Mouse (Mus musculus) gastrocnemius, postnatal 10 days (tissue): ENCODE measurements at regions not wholly inside any gene's neighbourhood (a gene's known extent, or its start where the extent isn't known, plus 50 kb on each side); places are given as distances from the start of the nearest gene placed in this dataset.

ENCODE experiments used
- DNase-seq: peaks from one replicate; pipeline ENCODE4 v3.0.0; 2021; ENCODE audit warnings: mixed read lengths

DNA sequence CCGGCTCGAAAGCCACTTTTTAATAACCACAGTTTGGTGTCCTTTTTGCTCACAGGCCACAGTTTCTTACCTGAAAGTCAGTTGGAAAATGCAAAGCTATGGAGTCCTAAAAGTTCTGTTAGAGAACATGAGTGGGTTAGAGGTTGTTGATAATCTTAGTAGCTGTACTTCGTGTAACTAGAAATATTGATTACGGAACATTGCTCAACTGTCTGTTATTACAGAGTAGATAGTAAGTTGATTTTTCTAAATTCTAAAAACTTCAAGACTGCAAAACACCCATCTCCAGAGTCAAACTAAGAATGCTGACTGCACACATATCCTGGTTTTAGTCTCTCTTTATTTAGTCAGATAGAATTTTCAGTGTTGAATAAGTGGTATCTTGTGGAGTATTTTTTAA, 111.0 kb downstream of the Slc38a4 start:
- DNase-seq: no peak

DNA sequence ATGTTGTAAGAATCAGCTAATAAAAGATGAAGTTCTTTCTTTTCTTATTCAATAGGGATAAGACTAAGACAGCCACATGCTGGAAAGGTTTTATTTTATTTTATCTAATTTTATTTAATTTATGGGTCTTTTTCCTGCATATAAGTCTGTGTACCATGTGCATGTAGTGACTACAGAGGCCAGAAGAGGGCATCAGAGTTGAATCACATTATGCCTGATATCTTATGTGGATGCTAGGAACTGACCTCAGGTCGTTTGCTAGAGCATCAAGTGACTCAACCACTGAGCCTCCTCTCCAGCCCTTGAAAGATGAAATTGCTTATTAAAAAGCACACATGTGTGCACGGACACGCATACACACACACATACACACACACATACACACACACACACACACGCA, 113.1 kb downstream of the Slc38a4 start:
- DNase-seq: no peak

DNA sequence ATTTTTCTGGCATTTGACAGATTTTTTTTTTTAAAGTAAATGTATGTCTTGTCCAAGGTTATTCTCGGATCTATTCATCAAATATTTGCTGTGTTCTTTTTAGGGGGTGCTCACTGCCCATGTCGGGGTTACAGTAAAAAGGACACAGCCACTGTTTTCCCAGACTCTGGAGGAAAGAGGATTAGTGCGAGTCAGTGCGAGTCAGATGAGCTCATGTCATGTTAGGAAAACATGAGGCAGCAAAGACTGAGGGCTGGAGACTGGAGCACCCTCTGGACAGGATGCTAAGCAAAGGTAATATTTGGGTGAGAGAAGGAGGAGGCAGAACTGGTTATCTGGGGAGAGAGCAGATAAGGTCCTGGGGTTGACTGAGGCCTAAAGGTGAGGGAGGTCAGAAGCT, 117.3 kb downstream of the Slc38a4 start:
- DNase-seq: no peak

DNA sequence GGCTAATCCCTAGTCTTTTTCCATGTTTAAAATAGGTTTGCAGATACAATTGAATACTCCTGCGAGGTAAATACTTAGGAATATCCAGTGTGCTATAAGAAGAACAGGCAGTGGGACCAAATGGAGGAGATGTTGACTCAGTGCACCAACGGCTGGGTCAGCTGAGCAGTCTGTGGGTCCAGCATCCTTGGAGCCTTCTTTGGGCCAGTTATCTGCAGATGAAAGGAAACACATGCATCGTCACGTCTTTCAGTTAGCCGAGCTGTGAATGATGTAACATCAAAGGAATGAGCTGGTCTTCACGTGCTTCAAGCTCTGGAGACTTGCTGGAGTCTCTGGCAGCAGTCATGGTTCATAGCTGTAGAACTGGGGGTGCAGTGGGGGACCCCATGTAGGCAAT, 118.1 kb downstream of the Slc38a4 start:
- no peak for DNase-seq

DNA sequence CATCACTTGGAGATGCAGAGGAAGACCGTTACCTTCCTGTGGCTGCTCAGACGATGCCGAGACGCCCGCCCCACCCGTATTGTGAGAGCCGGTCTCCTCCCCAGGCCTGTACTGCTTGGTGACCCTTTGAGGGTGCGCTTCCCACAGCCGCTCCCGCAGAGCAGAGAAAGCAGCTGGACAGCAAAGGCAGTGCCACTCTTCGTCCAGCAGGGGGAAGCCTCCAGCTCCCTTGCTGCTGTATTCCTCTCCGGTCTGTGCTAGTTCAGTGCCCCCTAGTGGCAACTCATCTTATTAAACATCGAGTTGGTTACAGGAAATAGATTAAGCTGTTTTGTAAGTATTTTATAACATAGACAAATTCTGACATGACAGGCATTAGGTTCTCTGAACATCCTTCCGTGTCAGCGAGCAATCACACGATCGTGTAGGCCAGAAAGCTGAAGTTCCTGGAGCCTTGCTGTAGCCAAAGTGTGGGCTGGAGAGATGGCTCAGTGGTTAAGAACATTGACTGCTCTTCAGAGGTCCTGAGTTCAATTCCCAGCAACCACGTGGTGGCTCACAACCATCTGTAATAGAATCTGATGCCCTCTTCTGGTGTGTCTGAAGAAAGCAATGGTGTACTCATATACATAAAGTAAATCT, 118.9 kb downstream of the Slc38a4 start:
- DNase-seq: peak; percentile 84

DNA sequence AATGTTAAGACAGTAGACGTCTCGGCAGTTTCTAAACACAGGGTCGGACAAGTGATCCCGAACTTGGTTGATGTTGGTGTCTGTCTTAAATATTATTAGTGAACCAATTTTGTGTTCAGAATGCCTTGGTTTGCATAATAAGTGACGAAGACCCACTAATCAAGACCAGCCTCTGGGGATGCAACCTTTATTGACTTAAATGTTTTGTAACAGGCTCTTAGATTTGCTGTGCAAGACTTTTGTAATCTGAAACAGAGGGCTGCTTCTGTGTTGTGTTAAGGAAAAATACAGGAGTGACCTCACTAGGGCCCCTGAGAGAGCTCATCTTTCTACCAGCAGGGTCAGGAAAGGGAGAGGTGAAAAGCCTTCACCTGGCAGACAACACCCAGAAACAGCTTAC, 119.5 kb downstream of the Slc38a4 start:
- DNase-seq: no peak

DNA sequence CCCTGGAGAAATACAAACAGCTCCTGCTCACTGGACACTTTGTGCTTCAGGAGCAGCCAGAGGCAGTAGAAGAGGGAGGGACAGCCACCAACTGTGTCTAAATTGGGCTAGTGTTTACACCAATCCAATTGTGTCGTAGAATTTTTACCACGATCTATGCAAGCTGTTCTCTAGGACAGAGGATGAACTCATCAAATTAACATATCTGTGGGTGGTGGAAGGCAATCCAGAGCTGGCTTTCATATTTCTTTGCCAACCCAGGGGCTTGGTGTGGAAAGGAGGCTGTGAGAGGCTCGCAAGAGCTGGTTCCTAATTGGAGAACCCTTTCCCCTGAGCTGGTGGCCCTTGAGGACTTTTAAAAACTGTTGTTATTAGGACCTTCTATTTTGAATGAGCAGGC, 122.3 kb downstream of the Slc38a4 start:
- no peak for DNase-seq

DNA sequence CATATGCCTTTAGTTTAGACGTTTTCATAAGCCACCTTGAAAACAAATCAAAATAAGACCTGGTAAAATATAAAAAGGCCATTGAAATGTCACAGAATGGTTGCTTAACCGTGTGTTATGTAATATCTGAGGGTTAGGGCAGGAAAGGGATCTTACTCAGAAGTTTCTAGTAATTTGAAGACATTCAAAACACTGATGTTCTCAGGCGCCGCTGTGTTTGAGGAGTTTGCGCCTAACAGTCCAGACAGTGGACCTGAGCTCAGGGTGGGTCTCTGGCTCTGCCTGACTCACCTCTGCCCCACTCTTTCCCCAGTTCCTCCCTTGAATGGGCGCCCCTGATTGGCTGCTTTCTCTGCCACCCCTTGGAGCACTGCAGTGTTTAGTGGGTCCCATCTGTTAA, 125.2 kb downstream of the Slc38a4 start:
- no peak for DNase-seq

DNA sequence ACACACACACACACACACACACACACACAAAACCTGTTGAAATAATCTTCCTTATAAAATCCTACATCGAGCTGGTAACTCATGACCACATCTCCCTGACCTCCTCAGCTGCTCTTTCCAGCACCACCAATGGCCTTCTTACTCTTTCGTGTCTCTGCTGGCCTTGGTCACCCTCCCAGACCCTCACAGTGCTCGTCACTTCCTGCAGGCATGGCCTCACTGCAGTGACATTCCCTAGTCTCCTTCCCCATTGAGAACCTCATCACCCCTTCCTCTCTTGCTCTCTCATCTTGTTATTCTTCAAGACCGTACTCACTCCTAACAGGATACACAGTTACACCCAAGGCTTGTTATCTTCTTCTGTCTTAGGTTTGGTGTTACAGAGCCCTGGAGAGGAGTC, 126.0 kb downstream of the Slc38a4 start:
- DNase-seq: no peak

DNA sequence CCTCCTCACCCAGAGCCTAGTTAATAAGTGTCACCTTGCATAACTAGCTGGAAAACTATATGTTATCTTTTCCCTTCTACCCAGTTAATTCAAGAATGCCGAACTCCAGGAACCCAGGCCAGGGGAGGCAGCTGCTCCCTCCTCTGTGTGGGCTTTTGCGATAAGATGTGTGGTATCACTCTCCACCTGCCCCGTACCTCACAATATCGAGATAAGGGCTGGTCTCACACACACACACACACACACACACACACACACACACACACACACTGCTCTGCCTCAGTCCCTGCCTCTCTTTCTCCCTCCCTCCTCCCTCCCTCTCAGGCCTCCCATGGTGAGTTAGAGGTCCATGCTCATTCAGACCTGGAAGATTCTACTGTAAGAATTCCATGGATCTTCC, 127.1 kb downstream of the Slc38a4 start:
- DNase-seq: no peak

DNA sequence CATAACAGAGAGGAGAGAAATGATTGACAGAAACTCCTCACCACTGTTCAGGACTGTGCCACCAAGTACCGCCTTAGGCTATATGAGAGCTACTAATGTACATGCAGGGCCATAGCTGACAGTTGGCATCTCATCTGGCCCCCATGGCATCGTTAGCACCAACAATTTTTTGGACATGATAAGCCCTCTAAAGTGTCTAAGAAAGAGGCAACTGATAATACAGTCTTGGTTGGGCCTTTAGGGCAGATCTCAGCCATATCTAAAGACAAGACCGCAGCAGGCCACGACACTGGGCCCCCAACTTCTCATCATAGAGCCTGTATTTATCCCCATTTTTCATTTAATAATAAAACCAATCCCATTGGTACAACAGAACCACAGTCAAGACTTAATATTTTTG, 128.1 kb downstream of the Slc38a4 start:
- no peak for DNase-seq

DNA sequence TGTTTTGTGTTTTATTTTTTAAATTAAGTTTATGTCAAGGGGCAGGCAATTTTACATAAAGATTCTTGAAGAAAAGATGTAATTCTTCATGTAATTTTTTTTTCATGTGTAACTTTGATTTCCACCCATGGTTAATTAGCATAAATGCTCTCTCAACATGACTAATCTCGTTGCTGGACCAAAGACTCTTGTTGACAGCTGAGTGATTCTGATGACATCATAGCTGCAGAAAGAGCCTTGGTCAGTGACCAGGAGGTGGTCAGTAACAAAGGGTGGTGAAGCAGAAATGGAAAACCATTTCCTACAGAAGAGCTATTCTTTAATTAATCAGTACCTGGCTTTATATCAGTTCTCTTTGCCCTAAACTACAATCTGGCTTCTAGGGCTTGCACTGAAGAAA, 129.1 kb downstream of the Slc38a4 start:
- DNase-seq: no peak

DNA sequence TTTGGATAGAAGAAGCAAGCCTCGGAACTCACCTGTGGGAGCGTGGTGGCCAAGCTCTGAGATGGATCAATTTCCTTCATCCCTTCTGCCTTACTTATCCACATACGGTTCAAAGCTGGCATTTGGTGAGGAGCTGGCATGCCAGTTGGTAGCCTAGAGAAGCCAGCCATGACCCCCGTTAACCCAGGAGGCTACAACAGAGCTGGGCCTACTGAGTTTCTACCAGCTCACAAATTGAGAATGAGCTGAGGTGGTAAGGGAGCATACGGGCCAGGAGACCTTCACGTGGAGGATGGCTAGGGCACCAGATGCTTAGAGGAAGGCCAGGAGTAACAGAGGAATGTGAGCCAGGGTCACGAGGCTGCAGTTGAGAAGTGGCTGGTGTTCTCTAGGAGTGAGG, 139.2 kb downstream of the Slc38a4 start:
- no peak for DNase-seq

DNA sequence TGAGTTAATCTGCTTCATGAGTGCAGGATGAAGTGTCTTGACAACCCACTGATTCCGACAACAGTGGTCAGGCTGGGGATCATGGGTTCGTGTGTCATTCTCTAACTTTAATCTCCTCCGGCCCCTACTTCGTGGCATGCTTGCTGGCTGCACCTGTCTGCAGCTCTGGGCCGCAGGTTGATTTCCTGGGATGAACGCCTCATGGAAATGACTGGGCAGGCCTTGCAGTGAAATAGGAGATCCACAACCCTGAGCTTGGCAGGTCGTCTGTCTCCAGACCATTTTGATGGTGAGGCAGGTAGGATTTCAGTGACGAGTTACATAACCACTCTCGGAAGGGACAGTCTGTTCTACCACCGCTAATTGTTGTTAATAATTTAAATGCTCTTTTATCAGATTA, 140.2 kb downstream of the Slc38a4 start:
- peak; percentile 28 for DNase-seq

DNA sequence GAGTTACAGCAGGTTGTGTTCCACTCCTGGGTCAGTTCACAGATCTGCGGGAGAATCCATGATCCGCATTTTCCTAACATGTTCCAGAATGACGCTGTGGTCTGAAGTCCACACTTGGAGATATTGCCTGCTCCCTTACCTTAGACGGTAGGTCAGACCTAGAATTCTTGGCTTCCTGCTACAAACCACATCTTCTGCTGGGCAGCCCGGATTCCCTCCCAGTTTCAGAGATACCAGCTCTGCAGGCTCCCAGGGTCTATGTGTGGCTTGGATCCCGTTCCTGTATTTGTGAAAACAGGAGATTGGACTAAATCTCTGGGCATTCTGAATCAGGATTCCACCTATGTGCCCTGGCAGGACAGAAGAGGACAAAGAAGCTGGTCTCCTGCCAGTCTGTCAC, 140.8 kb downstream of the Slc38a4 start:
- no peak for DNase-seq

DNA sequence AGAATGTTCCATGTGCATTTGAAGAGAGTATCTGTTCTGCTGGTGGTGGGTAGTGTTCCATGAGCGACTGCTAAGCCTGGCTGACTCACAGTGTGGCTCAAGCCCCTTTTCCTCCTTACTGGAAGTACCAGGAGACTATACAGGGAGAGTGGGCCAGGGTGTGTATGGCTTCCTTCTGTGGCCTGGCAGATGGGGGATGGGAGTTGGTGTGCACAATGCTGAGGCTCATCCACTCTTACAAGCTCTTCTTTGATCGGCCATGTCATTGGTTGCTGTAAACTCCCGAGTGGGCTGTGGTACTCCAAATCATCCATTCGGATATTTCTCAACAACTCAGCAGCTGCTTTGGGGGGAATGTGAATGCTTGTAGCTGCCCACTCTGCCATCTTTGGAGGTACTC, 150.2 kb downstream of the Slc38a4 start:
- no peak for DNase-seq

DNA sequence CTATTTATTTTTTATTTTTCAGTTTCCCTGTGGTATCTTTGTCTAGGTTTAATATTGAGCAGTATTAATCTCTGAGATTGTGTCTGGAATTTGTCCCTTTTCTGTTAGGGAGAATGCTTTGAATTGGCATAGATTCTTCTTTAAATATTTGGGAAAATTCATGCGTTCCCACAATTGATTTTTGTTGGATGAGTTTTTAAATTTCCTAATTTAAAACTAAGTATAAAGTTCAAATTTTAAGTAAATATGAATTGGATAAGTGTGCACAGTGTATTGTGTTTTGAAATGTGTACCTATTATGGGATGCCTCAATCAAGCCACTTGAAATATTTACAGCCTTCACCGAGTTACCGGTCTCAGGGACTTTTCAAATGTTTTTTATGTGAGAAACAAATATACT, 152.3 kb downstream of the Slc38a4 start:
- DNase-seq: no peak

DNA sequence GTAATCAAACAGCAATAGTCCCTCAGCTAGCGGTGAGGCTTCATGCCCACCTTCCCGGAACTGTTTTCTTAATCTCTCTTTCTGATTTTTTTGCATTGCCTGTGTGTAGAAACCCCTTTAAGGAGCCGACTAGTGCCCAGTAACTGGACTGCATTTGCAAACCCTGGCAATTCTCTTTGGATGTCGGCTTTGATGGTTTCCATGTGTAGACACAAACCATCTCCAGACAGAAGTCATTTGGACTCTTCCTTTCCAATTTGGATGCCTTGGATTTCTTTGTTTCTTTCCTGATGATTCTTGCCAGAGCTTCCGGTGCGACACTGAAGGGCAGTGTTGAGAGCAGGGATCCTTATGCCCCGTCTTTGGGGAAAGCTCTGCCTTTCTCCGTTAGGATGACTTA, 153.0 kb downstream of the Slc38a4 start:
- DNase-seq: no peak

DNA sequence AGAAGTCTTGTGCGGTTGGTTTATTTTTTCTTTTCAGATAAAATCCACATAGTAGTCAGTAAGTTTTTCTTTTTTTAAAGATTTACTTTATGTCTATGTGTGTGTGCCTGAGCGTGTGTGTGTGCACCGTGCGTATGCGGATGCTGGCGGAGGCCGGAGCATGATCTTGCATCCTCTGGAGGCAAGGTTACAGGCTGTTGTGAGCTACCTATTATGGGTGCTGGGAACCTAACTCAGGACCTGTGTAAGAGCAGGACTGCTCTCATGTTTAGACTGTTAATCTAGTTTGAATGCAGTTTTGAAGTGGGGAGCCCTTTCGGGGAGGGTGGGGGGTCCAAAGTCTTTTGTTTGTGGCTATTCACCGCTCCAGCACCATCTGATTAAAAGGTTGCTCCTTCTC, 154.1 kb downstream of the Slc38a4 start:
- no peak for DNase-seq

DNA sequence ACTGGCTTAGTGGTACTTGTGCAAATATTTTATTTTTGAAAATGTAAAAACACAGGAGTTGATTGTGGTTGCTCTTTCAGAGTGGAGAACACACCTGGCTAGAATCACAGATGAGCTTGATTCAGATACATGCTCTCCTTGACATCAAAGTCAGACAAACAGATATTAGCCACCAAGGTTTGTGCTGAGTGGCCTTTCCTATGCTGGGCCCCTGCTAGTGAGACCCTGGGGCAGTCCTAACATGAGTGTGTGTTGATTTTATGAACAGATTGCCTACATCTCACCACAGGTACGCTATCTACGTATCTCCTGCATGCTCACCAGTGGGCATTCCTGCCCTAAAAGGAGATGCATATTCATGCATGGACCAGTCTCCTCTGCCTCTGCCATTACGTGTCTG, 157.5 kb downstream of the Slc38a4 start:
- DNase-seq: no peak

DNA sequence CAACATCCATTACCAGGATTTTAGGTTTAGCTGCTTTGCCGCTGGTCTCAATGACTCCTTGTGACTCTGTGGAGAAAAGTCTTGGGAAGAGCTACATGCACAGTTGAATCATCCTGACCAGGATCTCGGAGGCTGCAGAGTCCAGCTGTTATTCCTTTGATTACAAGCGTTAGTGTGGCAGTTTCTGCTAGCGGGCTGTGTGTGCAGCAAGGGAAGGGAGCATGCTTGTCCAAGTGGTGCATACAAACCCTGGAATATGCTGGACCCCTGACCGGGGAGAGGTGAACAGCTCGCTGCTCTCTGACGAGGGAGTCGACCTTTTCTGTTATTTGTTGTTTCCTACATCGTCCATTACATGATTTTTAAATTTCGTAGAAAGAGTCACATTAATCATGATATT, 170.9 kb downstream of the Slc38a4 start:
- DNase-seq: no peak

DNA sequence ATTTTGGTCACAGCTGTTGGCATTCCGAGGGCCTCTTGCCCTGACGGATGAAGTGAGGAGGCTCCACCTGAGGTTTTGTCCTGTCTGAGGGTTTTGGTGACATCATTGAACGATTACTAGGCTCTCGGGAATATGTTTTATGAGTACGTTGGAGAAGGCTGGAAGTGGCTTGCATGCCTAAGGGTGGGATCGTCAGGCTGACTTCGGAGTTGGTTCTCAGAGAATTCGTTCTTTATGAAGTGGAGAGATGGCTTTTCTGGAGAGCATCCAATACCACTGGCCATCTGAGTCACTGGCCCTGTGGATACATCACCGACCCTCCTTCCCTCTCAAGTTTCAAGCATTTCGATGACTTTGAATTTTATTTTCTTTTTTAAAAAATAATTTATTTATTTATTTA, 172.0 kb downstream of the Slc38a4 start:
- DNase-seq: no peak

DNA sequence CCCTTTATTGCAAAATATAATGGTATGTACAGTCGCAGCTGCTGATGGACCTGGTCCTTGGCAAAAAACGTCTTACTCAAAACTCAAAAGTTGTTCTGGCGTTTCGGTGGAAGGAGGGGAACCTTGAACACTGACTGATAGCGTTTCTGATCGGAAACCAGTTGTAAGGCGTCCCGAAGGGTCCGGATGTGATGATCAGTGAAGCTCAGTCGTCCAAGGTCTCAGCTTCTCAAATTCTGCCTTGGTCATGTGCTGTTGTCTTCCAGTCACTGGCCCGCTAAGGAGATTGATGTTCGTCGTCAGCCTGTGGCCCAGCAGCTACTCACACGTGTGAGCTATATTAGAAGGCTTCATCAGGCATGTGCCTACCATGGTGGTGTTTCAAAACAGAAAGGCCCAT, 173.5 kb downstream of the Slc38a4 start:
- no peak for DNase-seq

DNA sequence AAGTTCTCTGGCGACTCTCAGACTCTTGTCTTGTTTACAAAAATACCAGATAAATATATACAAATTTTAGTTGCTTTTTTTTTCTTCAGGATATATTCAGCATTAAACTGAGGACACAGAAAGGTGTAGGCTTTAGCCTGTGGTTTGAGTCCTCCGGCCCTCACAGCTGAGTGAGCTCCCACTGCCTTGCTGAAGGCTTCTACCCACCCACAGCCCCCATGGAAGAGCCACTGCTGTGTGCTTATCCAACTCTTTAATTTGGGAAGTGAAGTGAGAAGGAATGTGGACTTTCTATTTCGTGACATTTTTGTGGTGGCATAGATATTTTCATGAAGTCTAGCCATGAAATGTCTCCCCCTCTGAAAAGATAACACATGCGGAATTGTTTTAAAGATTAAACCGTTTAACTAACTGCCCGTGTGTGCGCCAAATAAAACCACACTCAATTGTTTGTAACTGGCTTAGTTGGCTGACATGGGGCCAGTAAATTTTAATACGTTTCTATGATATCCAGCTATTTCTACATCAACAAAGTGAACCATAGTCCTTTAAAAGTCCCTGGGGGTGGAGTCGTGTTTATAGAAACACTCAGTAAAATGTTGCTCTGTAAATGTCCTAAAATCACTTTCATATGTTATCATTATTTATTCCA, 174.1 kb downstream of the Slc38a4 start:
- no peak for DNase-seq

DNA sequence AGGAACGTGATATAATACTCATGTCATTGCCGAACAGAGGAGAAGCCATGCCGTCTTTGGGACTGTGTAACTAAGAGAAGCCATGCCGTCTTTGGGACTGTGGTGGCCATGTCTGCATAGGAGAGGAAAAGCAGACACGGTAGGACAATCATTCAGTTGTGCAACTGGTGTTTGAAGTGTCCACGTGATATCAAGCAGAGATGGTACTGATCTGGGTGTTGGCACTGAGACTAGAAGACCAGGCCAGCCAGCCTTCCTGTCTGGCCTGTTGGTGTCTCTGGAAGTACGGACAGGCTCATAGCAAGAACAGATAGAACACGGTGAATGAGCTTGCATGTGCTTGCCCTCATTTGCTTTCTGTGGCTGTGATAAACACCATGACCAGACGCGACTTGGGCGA, 175.7 kb downstream of the Slc38a4 start:
- DNase-seq: no peak
